Comparison of ENCODE assay signal across 22 mouse cellular contexts in the genomic region with DNA sequence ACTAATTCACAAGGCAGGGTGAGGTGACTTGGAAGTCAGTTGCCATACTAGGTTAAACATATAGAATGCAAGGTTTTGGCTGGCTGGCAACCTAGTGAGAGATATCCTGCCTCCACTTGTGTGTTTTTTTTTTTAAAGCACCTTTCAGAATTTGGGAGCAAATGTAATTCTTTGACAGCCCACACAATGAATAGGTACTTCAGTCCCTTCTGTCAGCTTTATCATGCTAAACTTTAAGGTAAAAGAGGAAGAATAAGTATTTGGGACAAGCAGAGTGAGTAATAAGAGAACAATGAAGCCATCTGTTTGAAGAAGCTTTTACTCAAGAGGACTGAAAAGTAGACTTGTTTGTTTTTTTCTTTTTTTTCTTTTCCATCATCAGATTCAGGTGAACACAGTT.
"Had no signal": no experiment of that assay in that cellular context is flagged by ENCODE, and none has a peak within 500 bp of the region (broad histone marks: within the 10 kb centered on the region; RNA-seq: fewer than 3 reads in every experiment).

No protein-coding gene starts in this region.

- H3K9me3 ChIP-seq: heart, embryonic 12.5 days; hindbrain, embryonic 10.5 days; hindbrain, embryonic 12.5 days; intestine, embryonic 15.5 days; limb, embryonic 13.5 days; limb, embryonic 15.5 days; liver, embryonic 12.5 days had no signal

- H3K4me3 ChIP-seq: gastrocnemius, adult 2 months; heart, adult 2 months; heart, embryonic 12.5 days; hindbrain, embryonic 10.5 days; hindbrain, embryonic 12.5 days; intestine, embryonic 15.5 days; limb, embryonic 13.5 days; limb, embryonic 15.5 days; liver, embryonic 12.5 days had no signal

- H3K9ac ChIP-seq: heart, embryonic 12.5 days; hindbrain, embryonic 12.5 days; hindbrain, embryonic 14.5 days; intestine, embryonic 15.5 days; limb, embryonic 13.5 days; limb, embryonic 15.5 days; liver, embryonic 12.5 days; liver, embryonic 14.5 days had no signal

- DNase-seq: gastrocnemius, adult 2 months; gastrocnemius, postnatal 10 days; gastrocnemius, postnatal 25 days; heart, adult 2 months; heart, postnatal 10 days; heart, postnatal 4 days; kidney, adult 18-20 months; kidney, adult 8-10 months; kidney, postnatal 10 days; kidney, postnatal 25 days; kidney, postnatal 4 days; layer of hippocampus, postnatal 36 days; left cerebral cortex, postnatal 4 days had no signal

- H3K27ac ChIP-seq: gastrocnemius, adult 2 months; heart, adult 2 months; hindbrain, embryonic 10.5 days; hindbrain, embryonic 12.5 days; hindbrain, embryonic 14.5 days; intestine, embryonic 15.5 days; limb, embryonic 13.5 days; limb, embryonic 15.5 days; liver, embryonic 12.5 days; liver, embryonic 14.5 days had no signal

- H3K4me1 ChIP-seq: heart, embryonic 12.5 days; hindbrain, embryonic 10.5 days; hindbrain, embryonic 12.5 days; intestine, embryonic 15.5 days; limb, embryonic 13.5 days; limb, embryonic 15.5 days; liver, embryonic 12.5 days had no signal

- H3K36me3 ChIP-seq: heart, embryonic 12.5 days; hindbrain, embryonic 10.5 days; hindbrain, embryonic 12.5 days; intestine, embryonic 15.5 days; limb, embryonic 13.5 days; limb, embryonic 15.5 days; liver, embryonic 12.5 days had no signal
